Mouse (Mus musculus) small intestine, adult 2 months (tissue): ENCODE measurements around the gene Cux2. TPM values are rescaled to one million over a fixed set of nuclear protein-coding genes. Genes with fewer than 3 reads are reported as not detected.

Source experiments
- H3K27ac ChIP-seq: fragments of 200-500 bp; 2 replicates; pipeline ENCODE4 v1.5.1; 2012; ENCODE audit warnings: low read depth, low read length, control low read depth, inconsistent platforms; ENCODE audit not compliant: insufficient read depth
- H3K27me3 ChIP-seq: fragments of 200-500 bp; 2 replicates; pipeline ENCODE4 v1.6.1; 2012; ENCODE audit warnings: mild to moderate bottlenecking, moderate library complexity, low read length, inconsistent platforms; ENCODE audit not compliant: control insufficient read depth, insufficient read depth
- H3K36me3 ChIP-seq: fragments of 200-500 bp; 2 replicates; pipeline ENCODE4 v1.6.1; 2012; ENCODE audit warnings: mild to moderate bottlenecking, low read length, control low read depth, inconsistent platforms; ENCODE audit not compliant: control insufficient read depth, insufficient read depth
- H3K4me1 ChIP-seq: fragments of 200-500 bp; 2 replicates; pipeline ENCODE4 v1.6.1; 2012; ENCODE audit warnings: low read length, inconsistent platforms, mixed read lengths; ENCODE audit not compliant: control insufficient read depth, insufficient read depth, insufficient read length
- H3K4me3 ChIP-seq: fragments of 200-500 bp; 2 replicates; pipeline ENCODE4 v1.5.1; 2012; ENCODE audit warnings: low read depth, mild to moderate bottlenecking, control low read depth, inconsistent platforms, low read length, moderate library complexity
- CTCF ChIP-seq: fragments of 200-500 bp; IDR thresholded peaks from 2 replicates; pipeline ENCODE4 v1.5.1; 2012; ENCODE audit warnings: low read depth, mild to moderate bottlenecking, control low read depth, inconsistent platforms, low read length, moderate library complexity, mixed read lengths; ENCODE audit not compliant: insufficient replicate concordance, insufficient read length; ENCODE audit errors: extremely low read depth
- POLR2A ChIP-seq: fragments of 200-500 bp; IDR thresholded peaks from 2 replicates; pipeline ENCODE4 v1.6.1; 2012; ENCODE audit warnings: low read depth, mild to moderate bottlenecking, control low read depth, inconsistent platforms, low read length, moderate library complexity
- WGBS: fragments of 180-500 bp; shearing (Covaris S2); methylation state at CpG from one replicate; pipeline ENCODE4 v1.1.7; 2018; 5-methylcytosine and 5-hydroxymethylcytosine counted together
- polyA plus RNA-seq: library from polyadenylated mRNA; depleted of rRNA; stranded (reverse); fragments of >200 nt; gene quantifications from 2 replicates; pipeline ENCODE4 v1.2.3, GENCODE M21; 2012

Cux2 gene
- polyA plus RNA-seq, 1 experiment, result 2.6 TPM

DNA sequence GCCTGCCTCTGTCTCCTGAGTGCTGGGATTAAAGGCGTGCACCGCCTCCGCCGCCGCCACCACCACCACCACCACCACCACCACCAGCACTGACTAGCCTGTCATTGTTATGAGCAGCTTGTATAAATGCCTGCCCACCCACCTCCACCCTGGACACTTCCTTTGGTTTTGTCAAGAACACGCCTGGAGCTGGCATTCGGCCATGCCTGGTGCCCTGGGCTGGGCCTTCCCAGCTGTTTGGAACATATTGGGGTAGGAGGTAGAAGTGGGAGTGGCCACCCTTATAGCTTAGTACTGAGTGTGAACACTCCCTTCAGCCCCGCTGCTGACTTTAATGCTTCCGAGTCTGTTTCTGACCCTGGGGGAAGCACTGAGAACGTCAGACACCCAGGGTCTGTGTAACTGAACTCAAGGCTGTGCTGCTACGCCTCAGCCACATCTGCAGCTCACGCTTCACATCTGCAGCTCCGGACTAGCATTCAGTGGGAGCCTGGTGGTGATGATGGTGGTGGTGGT lies 178.3 kb downstream of the Cux2 start:
- 71% methylated on average over 13 of the region's 13 CpGs for WGBS
- no peak for TF ChIP-seq POLR2A
- no peak for TF ChIP-seq CTCF
- peak overlapping the region; percentile 31; the same call in 1 of the 2 replicates for H3K27ac ChIP-seq

DNA sequence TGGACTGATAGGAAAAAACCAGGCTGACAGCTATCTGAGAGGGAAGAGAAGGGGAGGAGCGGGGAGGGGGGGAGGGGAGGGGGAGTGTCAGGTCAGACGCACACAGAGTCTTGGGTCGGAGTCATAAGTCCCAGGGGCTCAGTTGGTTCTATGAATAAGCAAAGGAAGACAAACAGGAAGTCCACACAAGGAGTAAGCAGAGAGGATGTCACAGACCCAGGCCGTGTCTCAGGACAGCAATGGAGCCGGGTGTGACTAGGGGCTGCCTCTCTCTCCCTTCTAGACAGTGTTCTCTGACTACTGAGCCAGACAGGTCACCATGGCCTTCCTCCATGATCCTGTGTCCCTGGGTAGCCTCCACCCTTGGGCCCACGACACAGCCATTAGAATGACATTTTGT lies 179.1 kb downstream of the Cux2 start:
- no peak for TF ChIP-seq CTCF
- TF ChIP-seq POLR2A, result no peak
- peaks cover 11% of the 10 kb centered on the region for H3K4me1 ChIP-seq
- H3K36me3 ChIP-seq, result no peaks in the 10 kb centered on the region
- 42% methylated on average over 6 of the region's 6 CpGs for whole genome bisulfite sequencing
- no peaks in the 10 kb centered on the region for H3K27me3 ChIP-seq
- peak overlapping the region; percentile 93 for H3K27ac ChIP-seq
- H3K4me3 ChIP-seq, result no peak overlapping the region

More for the DNA sequence above, 178.3 kb downstream of the Cux2 start:
- no peaks in the 10 kb centered on the region for H3K27me3 ChIP-seq
- no peak overlapping the region for H3K4me3 ChIP-seq
- no peaks in the 10 kb centered on the region for H3K36me3 ChIP-seq
- H3K4me1 ChIP-seq, result peaks cover 11% of the 10 kb centered on the region

DNA sequence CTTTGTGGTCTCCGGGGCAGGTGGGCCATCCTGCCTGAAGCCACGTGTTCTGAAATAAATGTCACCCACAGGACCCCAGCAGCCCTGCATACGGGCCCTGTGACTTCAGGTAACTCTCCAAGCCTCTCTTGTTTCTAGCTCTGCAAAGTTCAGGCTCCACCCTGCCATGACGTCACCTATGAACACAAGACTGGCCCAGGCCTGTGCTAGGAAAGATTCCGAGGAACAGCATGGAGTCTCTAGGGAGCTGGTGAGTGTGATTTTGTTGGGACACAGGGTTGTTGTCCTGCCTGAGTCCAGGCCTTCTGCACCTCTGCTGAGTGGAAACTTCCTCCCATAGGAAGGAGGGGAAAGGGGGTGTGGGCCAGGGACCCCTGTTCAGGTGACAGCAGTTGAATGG lies 181.9 kb downstream of the Cux2 start:
- WGBS, result 59% methylated on average over 5 of the region's 5 CpGs
- H3K36me3 ChIP-seq, result no peaks in the 10 kb centered on the region
- H3K27ac ChIP-seq, result no peak overlapping the region
- no peak overlapping the region for H3K4me3 ChIP-seq
- TF ChIP-seq POLR2A (no peak), CTCF (no peak)
- H3K27me3 ChIP-seq, result no peaks in the 10 kb centered on the region
- H3K4me1 ChIP-seq, result peaks cover 13% of the 10 kb centered on the region

DNA sequence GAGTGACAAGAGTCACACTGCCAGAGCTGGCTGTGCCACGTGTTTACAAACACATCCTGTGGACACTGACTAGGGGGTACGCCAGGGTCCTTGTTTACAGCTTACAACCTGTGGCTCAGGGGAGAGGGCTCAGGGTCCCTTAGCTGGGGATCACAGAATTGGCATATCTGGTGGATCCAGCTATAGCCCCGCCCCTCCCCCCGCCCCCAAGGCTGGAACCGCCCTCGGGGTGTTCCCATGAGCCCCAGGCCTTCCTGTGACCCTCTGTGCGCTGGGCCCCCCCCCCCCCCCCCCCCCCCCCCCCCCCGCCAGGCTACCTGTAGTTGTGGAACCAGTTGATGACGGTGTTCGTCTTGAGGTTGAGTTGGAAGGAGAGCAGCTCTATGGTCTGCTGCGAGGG lies 185.6 kb downstream of the Cux2 start:
- Histone ChIP-seq H3K4me3 (no peak overlapping the region), H3K36me3 (no peaks in the 10 kb centered on the region), H3K4me1 (peaks cover 17% of the 10 kb centered on the region), H3K27ac (no peak overlapping the region), H3K27me3 (no peaks in the 10 kb centered on the region)
- TF ChIP-seq POLR2A, result no peak
- TF ChIP-seq CTCF, result no peak
- 25% methylated on average over 11 of the region's 11 CpGs for WGBS

DNA sequence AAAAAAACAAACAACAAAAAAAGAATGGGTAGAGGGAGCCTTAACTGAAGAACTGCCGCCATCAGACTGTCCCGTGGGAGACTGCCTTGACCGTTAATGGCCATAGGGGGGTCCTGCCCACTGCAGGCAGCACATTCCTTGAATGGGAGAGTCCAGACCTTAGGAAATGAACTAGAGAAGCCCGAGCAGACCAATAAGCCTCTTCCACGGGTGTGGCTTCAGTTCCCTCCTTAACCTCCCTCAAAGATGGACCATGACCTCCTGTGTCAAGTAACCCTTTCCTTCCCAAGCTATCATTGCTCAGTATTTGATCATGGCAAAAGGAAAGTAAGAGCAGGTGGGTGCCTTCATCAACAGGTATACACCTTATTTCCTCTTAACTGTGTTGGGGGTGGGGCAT lies 187.9 kb downstream of the Cux2 start:
- peak overlapping the region; percentile 50; the same call in 1 of the 2 replicates for H3K27ac ChIP-seq
- no peak for TF ChIP-seq CTCF
- no peak for TF ChIP-seq POLR2A
- no peaks in the 10 kb centered on the region for H3K36me3 ChIP-seq
- 24% methylated on average over 5 of the region's 5 CpGs for WGBS
- peaks cover 27% of the 10 kb centered on the region for H3K4me1 ChIP-seq
- H3K27me3 ChIP-seq, result no peaks in the 10 kb centered on the region
- no peak overlapping the region; the same call in 1 of the 2 replicates for H3K4me3 ChIP-seq

DNA sequence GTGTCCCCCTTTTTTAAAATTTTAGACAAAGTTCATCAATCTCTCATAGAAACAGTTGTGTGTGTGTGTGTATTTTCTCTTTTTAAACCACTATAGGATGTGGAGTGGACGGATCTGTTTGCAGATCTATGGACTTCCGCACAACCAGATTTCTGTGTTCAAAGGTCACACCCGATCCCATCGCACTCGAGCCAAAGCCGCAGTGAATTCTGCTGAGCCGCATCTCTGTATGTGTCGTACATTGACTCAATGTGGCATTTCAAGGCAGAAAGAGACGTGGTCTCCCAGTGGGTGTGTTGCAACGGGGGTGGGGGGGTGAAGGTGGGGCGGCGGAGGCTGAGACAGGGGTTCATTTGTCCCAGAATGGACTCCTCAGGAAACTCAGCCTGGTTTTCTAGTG lies 191.5 kb downstream of the Cux2 start:
- peak overlapping the region; percentile 31 for H3K4me3 ChIP-seq
- H3K36me3 ChIP-seq, result peaks cover 9% of the 10 kb centered on the region
- WGBS, result 29% methylated on average over 12 of the region's 12 CpGs
- H3K27ac ChIP-seq, result peak overlapping the region; percentile 44; the same call in 1 of the 2 replicates
- H3K27me3 ChIP-seq, result no peaks in the 10 kb centered on the region
- peaks cover 56% of the 10 kb centered on the region for H3K4me1 ChIP-seq
- TF ChIP-seq POLR2A, result no peak

DNA sequence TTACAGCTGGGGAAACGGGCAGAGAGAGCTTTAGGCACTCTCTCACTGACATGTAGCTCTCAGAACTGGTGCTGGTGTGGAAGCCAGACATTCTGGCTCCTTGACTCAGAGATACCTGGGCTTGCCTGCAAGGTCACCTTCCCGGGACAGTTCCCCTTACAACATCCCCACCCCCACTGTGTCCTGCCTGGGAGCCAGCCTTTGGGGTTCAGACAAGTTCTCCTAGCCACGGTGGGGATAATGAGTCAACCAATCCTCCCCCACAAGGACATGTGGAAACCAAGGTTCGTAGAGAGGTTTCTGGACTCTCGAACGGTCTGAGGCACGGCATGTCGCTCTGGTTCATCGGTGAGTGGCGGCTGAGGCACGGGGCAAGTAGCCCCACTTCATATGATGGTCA lies 193.2 kb downstream of the Cux2 start:
- peaks cover 26% of the 10 kb centered on the region for H3K36me3 ChIP-seq
- whole genome bisulfite sequencing, result 75% methylated on average over 11 of the region's 11 CpGs
- H3K4me1 ChIP-seq, result peaks cover 69% of the 10 kb centered on the region
- no peak overlapping the region for H3K4me3 ChIP-seq
- peak overlapping the region; percentile 86 for H3K27ac ChIP-seq
- TF ChIP-seq POLR2A, result no peak
- no peak for TF ChIP-seq CTCF
- H3K27me3 ChIP-seq, result no peaks in the 10 kb centered on the region
